Mouse (Mus musculus) liver, embryonic 16.5 days (tissue): ENCODE results near the gene Pcsk4. TPM values are rescaled to one million over a fixed set of nuclear protein-coding genes. Genes with fewer than 3 reads are reported as not detected.

ENCODE experiments used
- ATAC-seq: fragments of 200-750 bp; cut with Nextera tagmentation; 2 replicates; pipeline ENCODE4 v1.8.0; 2017; ENCODE audit warnings: low read depth, mild to moderate bottlenecking, moderate number of reproducible peaks, moderate library complexity
- H3K27ac ChIP-seq: fragments of 300-500 bp; sonication (generic); 2 replicates; pipeline ENCODE4 v1.5.1; 2014; ENCODE audit warnings: mild to moderate bottlenecking, low read length
- H3K27me3 ChIP-seq: fragments of 300-500 bp; sonication (generic); 2 replicates; pipeline ENCODE4 v1.6.1; 2014; ENCODE audit warnings: low read depth, low read length, mixed read lengths; ENCODE audit not compliant: control insufficient read depth, insufficient read depth
- H3K36me3 ChIP-seq: fragments of 300-500 bp; sonication (generic); 2 replicates; pipeline ENCODE4 v1.6.1; 2014; ENCODE audit warnings: mild to moderate bottlenecking; ENCODE audit not compliant: control insufficient read depth, insufficient read depth
- H3K4me1 ChIP-seq: fragments of 300-500 bp; sonication (generic); 2 replicates; pipeline ENCODE4 v1.6.1; 2014; ENCODE audit warnings: low read depth, low read length, mixed read lengths; ENCODE audit not compliant: control insufficient read depth
- H3K4me2 ChIP-seq: fragments of 300-500 bp; sonication (generic); 2 replicates; pipeline ENCODE4 v1.6.1; 2014; ENCODE audit warnings: low read depth, low read length, mixed read lengths
- H3K4me3 ChIP-seq: fragments of 300-500 bp; sonication (generic); 2 replicates; pipeline ENCODE4 v1.5.1; 2014; ENCODE audit warnings: low read depth, mild to moderate bottlenecking, low read length
- H3K9ac ChIP-seq: fragments of 300-500 bp; sonication (generic); 2 replicates; pipeline ENCODE4 v1.6.1; 2014; ENCODE audit warnings: low read depth, low read length
- H3K9me3 ChIP-seq: fragments of 300-500 bp; sonication (generic); replicated peaks from 2 replicates; pipeline ENCODE4 v1.6.1; 2016; ENCODE audit warnings: low read length; ENCODE audit not compliant: control insufficient read depth
- WGBS: fragments of 180-500 bp; shearing (Covaris S2); extraction: QIAGEN DNeasy Blood & Tissue Kit; methylation state at CpG from one replicate; pipeline ENCODE4 v1.1.7; 2014; ENCODE audit not compliant: insufficient replicate concordance; 5-methylcytosine and 5-hydroxymethylcytosine counted together
- polyA plus RNA-seq: library from polyadenylated mRNA; unstranded; fragments of >200 nt; fragmentation: Nextera tagmentation; extraction: Ambion mirVana; gene quantifications from 2 replicates; pipeline ENCODE4 v1.2.1, GENCODE M21; 2015

Gene Pcsk4
- polyA plus RNA-seq, 1 experiment from 2014 or later, result 4.0 TPM

DNA sequence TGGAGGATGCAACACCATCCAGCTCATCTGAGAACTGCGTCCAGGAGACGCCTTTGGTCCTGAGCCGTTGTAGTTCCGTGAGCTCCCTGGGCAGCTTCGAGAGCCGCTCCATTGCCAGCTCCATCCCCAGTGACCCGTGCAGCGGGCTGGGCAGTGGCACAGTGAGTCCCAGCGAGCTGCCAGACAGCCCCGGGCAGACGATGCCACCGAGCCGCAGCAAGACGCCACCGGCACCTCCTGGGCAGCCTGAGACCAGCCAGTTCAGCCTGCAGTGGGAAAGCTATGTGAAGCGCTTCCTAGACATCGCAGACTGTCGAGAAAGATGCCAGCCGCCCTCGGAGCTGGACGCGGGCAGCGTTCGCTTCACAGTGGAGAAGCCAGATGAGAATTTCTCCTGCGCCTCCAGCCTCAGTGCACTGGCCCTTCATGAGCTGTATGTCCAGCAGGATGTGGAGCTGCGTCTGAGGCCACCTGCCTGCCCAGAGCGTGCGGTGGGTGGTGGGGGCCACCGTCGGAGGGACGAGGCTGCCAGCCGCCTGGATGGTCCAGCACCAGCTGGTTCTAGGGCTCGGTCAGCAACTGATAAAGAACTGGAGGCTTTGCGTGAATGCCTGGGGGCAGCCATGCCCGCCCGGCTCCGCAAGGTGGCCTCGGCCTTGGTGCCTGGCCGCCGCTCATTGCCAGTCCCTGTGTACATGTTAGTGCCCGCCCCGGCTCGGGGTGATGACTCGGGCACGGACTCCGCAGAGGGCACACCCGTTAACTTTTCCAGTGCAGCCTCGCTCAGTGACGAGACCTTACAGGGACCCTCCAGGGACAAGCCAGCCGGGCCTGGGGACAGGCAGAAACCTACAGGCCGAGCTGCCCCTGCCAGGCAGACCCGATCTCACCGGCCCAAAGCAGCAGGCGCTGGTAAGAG is 16.5 kb downstream of the Pcsk4 start:
- Histone ChIP-seq H3K4me3 (no peak overlapping the region), H3K9me3 (no peaks in the 10 kb centered on the region), H3K27ac (no peak overlapping the region), H3K27me3 (peaks cover 80% of the 10 kb centered on the region), H3K4me1 (peaks cover 19% of the 10 kb centered on the region), H3K4me2 (no peak overlapping the region), H3K36me3 (no peaks in the 10 kb centered on the region; the same call in 1 of the 2 replicates), H3K9ac (no peak overlapping the region)
- no peak for ATAC-seq
- WGBS, result 52% methylated on average over 54 of the region's 54 CpGs

- Histone ChIP-seq H3K4me1 (peaks cover 6% of the 10 kb centered on the region), H3K9me3 (no peaks in the 10 kb centered on the region), H3K27ac (no peak overlapping the region), H3K9ac (no peak overlapping the region), H3K36me3 (no peaks in the 10 kb centered on the region), H3K4me2 (no peak overlapping the region), H3K27me3 (peaks cover 78% of the 10 kb centered on the region), H3K4me3 (no peak overlapping the region)
- WGBS, result 69% methylated on average over 16 of the region's 16 CpGs
- ATAC-seq, result no peak
Observed at GRCm38 (mm10) chr10:80311560-80311959, 17.7 kb downstream of the Pcsk4 start.

- 4% methylated on average over 25 of the region's 25 CpGs for WGBS
- Histone ChIP-seq H3K9ac (no peak overlapping the region), H3K4me1 (peaks cover 6% of the 10 kb centered on the region), H3K36me3 (no peaks in the 10 kb centered on the region), H3K27me3 (peaks cover 78% of the 10 kb centered on the region), H3K4me2 (peak overlapping the region; percentile 17; the same call in 1 of the 2 replicates), H3K9me3 (no peaks in the 10 kb centered on the region), H3K27ac (no peak overlapping the region), H3K4me3 (0 out of 2 replicates have a peak overlapping the region, but pooled peaks have one; percentile 7)
- ATAC-seq, result peak; percentile 53
Observed at GRCm38 (mm10) chr10:80304862-80305261, 24.4 kb downstream of the Pcsk4 start.

DNA sequence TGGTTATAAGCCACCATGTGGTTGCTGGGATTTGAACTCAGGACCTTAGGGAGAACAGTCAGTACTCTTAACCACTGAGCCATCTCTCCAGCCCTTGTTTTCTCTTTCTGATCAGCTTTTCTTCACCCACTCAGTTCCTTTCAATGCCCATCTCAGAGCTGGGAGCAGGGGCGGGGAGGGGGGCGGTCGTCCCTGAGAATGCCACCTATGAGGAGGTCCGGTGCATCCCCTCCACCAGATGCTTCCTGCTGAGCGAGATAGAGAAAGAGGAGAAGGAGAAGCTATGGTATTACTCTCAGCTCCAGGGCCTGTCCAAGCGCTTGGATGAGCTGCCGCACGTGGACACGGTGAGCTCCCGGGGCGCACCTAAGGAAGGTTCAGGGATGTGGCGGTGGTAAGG is 24.8 kb downstream of the Pcsk4 start:
- Histone ChIP-seq H3K9me3 (no peaks in the 10 kb centered on the region), H3K36me3 (no peaks in the 10 kb centered on the region), H3K27me3 (peaks cover 81% of the 10 kb centered on the region), H3K27ac (no peak overlapping the region), H3K4me2 (peak overlapping the region; percentile 17; the same call in 1 of the 2 replicates), H3K4me1 (peaks cover 6% of the 10 kb centered on the region), H3K9ac (no peak overlapping the region), H3K4me3 (0 out of 2 replicates have a peak overlapping the region, but pooled peaks have one; percentile 7)
- ATAC-seq, result peak; percentile 7; the same call in 1 of the 2 replicates
- WGBS, result 6% methylated on average over 12 of the region's 12 CpGs

- Histone ChIP-seq H3K4me1 (peaks cover 6% of the 10 kb centered on the region), H3K27ac (no peak overlapping the region), H3K9me3 (no peaks in the 10 kb centered on the region), H3K36me3 (no peaks in the 10 kb centered on the region), H3K9ac (no peak overlapping the region), H3K4me2 (no peak overlapping the region), H3K27me3 (peaks cover 89% of the 10 kb centered on the region), H3K4me3 (no peak overlapping the region)
- WGBS, result 28% methylated on average over 9 of the region's 9 CpGs
- peak; percentile 61 for ATAC-seq
Observed at GRCm38 (mm10) chr10:80302471-80302881, 26.8 kb downstream of the Pcsk4 start.

DNA sequence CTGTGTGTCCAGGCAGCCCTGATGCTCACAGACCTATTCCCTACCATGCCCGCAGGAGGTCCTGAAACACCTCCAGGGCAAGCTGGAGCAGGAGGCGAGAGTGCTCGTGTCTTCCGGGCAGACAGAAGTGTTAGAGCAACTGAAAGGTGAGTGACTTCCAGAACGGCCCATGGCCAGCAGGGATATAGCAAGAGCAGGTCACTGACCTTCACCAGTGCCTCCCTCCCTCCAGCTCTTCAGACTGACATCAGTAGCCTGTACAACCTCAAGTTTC is 27.3 kb downstream of the Pcsk4 start:
- no peaks in the 10 kb centered on the region for H3K9me3 ChIP-seq
- peaks cover 6% of the 10 kb centered on the region for H3K4me1 ChIP-seq
- no peak for ATAC-seq
- no peak overlapping the region for H3K9ac ChIP-seq
- H3K36me3 ChIP-seq, result no peaks in the 10 kb centered on the region
- H3K27ac ChIP-seq, result no peak overlapping the region
- WGBS, result 59% methylated on average over 5 of the region's 5 CpGs
- H3K27me3 ChIP-seq, result peaks cover 91% of the 10 kb centered on the region
- no peak overlapping the region for H3K4me2 ChIP-seq
- H3K4me3 ChIP-seq, result no peak overlapping the region

DNA sequence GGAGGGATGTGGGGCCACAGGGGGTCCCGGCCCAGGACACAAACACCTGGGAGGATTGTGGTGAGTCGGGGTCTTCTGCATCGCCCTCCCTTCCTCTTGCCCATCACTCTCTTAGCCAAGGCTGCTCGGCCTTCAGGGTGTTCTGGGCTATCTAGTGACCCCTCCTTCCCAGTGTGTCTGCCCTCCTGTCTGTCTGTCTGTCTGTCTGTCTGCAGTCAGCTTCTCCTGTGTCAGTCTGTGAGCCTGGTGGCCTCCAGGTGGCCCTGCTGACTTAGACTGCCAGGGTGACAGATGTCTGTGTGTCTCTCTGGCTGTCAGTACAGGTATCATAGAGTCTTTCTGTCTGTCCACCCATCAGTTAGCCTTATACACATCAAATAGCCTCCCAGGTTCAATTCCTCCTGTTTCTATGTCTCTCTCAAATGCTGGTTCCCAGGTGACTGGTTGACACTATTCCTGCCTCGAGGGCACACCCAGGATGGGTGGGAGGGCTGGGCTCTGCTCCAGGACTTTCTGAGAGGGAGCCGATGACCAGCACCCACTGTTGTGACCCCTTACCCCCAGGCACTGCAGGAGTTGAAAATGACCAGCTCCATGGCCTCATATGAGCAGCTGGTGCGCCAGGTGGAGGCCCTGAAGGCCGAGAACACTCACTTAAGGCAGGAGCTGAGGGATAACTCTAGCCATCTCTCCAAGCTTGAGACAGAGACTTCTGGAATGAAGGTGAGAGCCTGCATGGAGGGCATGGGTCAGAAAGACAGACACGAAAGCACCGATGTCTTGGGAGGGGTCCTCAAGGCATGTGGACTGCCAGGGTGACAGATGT is 27.8 kb downstream of the Pcsk4 start:
- Histone ChIP-seq H3K27me3 (peaks cover 95% of the 10 kb centered on the region), H3K27ac (no peak overlapping the region), H3K36me3 (no peaks in the 10 kb centered on the region), H3K9me3 (no peaks in the 10 kb centered on the region), H3K4me3 (no peak overlapping the region), H3K4me1 (peaks cover 6% of the 10 kb centered on the region), H3K4me2 (no peak overlapping the region), H3K9ac (no peak overlapping the region)
- WGBS, result 49% methylated on average over 10 of the region's 10 CpGs
- no peak for ATAC-seq

GRCm38 (mm10) chr10:80300672-80301181 is 28.6 kb downstream of the Pcsk4 start:
- 26% methylated on average over 11 of the region's 11 CpGs for WGBS
- no peak for ATAC-seq
- H3K4me2 ChIP-seq, result no peak overlapping the region
- H3K9ac ChIP-seq, result no peak overlapping the region
- H3K9me3 ChIP-seq, result no peaks in the 10 kb centered on the region
- peaks cover 10% of the 10 kb centered on the region for H3K4me1 ChIP-seq
- H3K4me3 ChIP-seq, result no peak overlapping the region
- no peaks in the 10 kb centered on the region for H3K36me3 ChIP-seq
- no peak overlapping the region for H3K27ac ChIP-seq
- peaks cover 90% of the 10 kb centered on the region for H3K27me3 ChIP-seq
